In the genomic region with DNA sequence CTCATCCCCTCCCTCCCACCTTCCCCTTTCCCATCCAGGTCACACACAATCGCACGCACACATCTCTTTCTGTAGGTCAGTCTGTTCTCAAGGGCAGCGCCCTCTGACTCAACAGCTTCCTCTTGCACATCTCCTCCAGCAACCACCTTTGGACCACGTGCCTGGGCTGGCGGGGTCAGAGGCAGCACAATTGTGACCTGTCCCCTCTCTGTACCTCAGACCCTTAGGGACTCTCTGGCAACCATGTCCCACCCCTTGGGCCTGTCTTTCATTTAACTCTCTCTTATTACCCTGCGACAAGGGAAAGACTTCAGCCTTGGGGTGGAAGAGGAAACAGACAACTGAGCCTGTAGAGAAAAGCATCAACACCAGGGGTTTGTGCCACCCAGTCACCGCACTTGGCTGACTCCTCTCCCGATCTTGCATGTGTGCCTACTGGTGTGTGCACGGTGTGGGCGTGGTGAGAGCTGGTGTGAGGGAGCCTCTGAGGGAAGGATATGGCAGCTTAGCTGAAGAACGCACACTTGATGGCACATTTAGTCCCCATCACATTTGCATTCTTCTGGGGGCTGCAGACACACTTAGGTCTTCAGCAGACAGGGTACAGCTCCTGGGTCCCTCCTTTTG, we compare ENCODE assay signal across 12 mouse cellular contexts. TPM values are rescaled to one million over a fixed set of nuclear protein-coding genes. Genes with fewer than 3 reads are reported as not detected.
DNase-seq lines count a peak whose midpoint lies in the region; ATAC-seq lines count a peak whose summit lies in the region.
"Had no signal": no experiment of that assay in that cellular context is flagged by ENCODE, and none has a peak within 500 bp of the region (broad histone marks: within the 10 kb centered on the region; RNA-seq: fewer than 3 reads in every experiment).

No protein-coding gene starts in this region.

- H3K9ac ChIP-seq in forebrain, embryonic 12.5 days = no peak overlapping the region
- no peak overlapping the region for H3K9ac ChIP-seq in hindbrain, embryonic 12.5 days
- H3K9ac ChIP-seq: embryonic facial prominence, embryonic 12.5 days; lung, embryonic 15.5 days had no signal

- no peak overlapping the region for H3K4me3 ChIP-seq in forebrain, embryonic 12.5 days (replicated peaks)
- H3K4me3 ChIP-seq in hindbrain, embryonic 12.5 days = no peak overlapping the region
- H3K4me3 ChIP-seq: embryonic facial prominence, embryonic 12.5 days; lung, embryonic 15.5 days had no signal

- peak; percentile 24 for ATAC-seq in CD4-positive, CD25-positive, alpha-beta regulatory T cell, adult 4 months
- ATAC-seq in megakaryocyte, adult 5-6 weeks (ENCODE audit: poor library complexity, severe bottlenecking) = peak; percentile 63
- no peak for ATAC-seq in forebrain, embryonic 12.5 days (ENCODE audit: low FRiP score)
- no peak for ATAC-seq in hindbrain, embryonic 12.5 days (ENCODE audit: low FRiP score)
- ATAC-seq: intestine, embryonic 16.5 days had no signal

- H3K4me2 ChIP-seq in forebrain, embryonic 12.5 days = no peak overlapping the region
- no peak overlapping the region for H3K4me2 ChIP-seq in hindbrain, embryonic 12.5 days (replicated peaks)
- H3K4me2 ChIP-seq: embryonic facial prominence, embryonic 12.5 days; lung, embryonic 15.5 days had no signal

- H3K4me1 ChIP-seq in forebrain, embryonic 12.5 days = no peaks in the 10 kb centered on the region
- peaks cover 7% of the 10 kb centered on the region; the same call in 1 of the 2 replicates for H3K4me1 ChIP-seq in hindbrain, embryonic 12.5 days
- H3K4me1 ChIP-seq: embryonic facial prominence, embryonic 12.5 days; lung, embryonic 15.5 days had no signal

- H3K9me3 ChIP-seq in forebrain, embryonic 12.5 days = no peaks in the 10 kb centered on the region
- H3K9me3 ChIP-seq in hindbrain, embryonic 12.5 days (replicated peaks) = no peaks in the 10 kb centered on the region
- H3K9me3 ChIP-seq: embryonic facial prominence, embryonic 12.5 days; lung, embryonic 15.5 days had no signal

- peak; percentile 43 for DNase-seq in brain, adult 2 months (ENCODE audit: low read depth, low spot score)
- peak; percentile 70 to 85 for DNase-seq in spleen, postnatal 4 days (ENCODE audit: low spot score in 2 of 2)
- DNase-seq in urinary bladder, postnatal 36 days (ENCODE audit: low spot score in 2 of 2) = no peak
- DNase-seq in testis, postnatal 10 days (ENCODE audit: low spot score) = no peak

- WGBS in forebrain, embryonic 12.5 days = 84% methylated on average over 11 of the region's 11 CpGs
- 86% methylated on average over 11 of the region's 11 CpGs for WGBS in hindbrain, embryonic 12.5 days

- H3K36me3 ChIP-seq in forebrain, embryonic 12.5 days (replicated peaks) = no peaks in the 10 kb centered on the region
- no peaks in the 10 kb centered on the region for H3K36me3 ChIP-seq in hindbrain, embryonic 12.5 days
- H3K36me3 ChIP-seq: embryonic facial prominence, embryonic 12.5 days; lung, embryonic 15.5 days had no signal

- H3K27ac ChIP-seq in forebrain, embryonic 12.5 days = no peak overlapping the region
- H3K27ac ChIP-seq in hindbrain, embryonic 12.5 days = no peak overlapping the region
- H3K27ac ChIP-seq: embryonic facial prominence, embryonic 12.5 days; lung, embryonic 15.5 days had no signal

- H3K27me3 ChIP-seq in forebrain, embryonic 12.5 days = no peaks in the 10 kb centered on the region; the same call in 1 of the 2 replicates
- no peaks in the 10 kb centered on the region for H3K27me3 ChIP-seq in hindbrain, embryonic 12.5 days
- H3K27me3 ChIP-seq: embryonic facial prominence, embryonic 12.5 days; lung, embryonic 15.5 days had no signal

RNA-seq across cellular contexts. Expression of a gene that starts 2.7 kb away (rescaled TPM):
- 100 to 1,000 TPM; 101 to 103 TPM for polyA plus RNA-seq in CD4-positive, CD25-positive, alpha-beta regulatory T cell, adult 4 months (2017; shearing (Covaris generic))
- 74.6 and 82.8 TPM in 2 replicates for total RNA-seq in megakaryocyte, adult 5-6 weeks (2015)
- 241 and 246 TPM in 2 replicates for total RNA-seq in megakaryocyte, adult 5-6 weeks (2017)
- polyA plus RNA-seq in forebrain, embryonic 12.5 days (2016; fragmentation: Nextera tagmentation; extraction: Ambion mirVana) = 0.23 TPM in 1 of 2 replicates, not detected in the other
- not detected in 2 replicates for polyA plus RNA-seq in hindbrain, embryonic 12.5 days (2016; fragmentation: Nextera tagmentation; extraction: Ambion mirVana)
- polyA plus RNA-seq: embryonic facial prominence, embryonic 12.5 days; neural tube, embryonic 14.5 days had no signal

RNA-seq across cellular contexts. Expression of a gene that starts 12.9 kb away (rescaled TPM):
- 10 to 100 TPM in 1 of 2 experiments, 1 to 10 TPM in 1; 7.5 to 15.2 TPM for polyA plus RNA-seq in CD4-positive, CD25-positive, alpha-beta regulatory T cell, adult 4 months (2017; shearing (Covaris generic))
- 2.0 and 3.3 TPM in 2 replicates for total RNA-seq in megakaryocyte, adult 5-6 weeks (2015)
- total RNA-seq in megakaryocyte, adult 5-6 weeks (2017) = 1.1 and 2.8 TPM in 2 replicates
- polyA plus RNA-seq in forebrain, embryonic 12.5 days (2016; fragmentation: Nextera tagmentation; extraction: Ambion mirVana) = 2.0 and 2.4 TPM in 2 replicates
- 0.80 and 1.9 TPM in 2 replicates for polyA plus RNA-seq in hindbrain, embryonic 12.5 days (2016; fragmentation: Nextera tagmentation; extraction: Ambion mirVana)
- polyA plus RNA-seq: neural tube, embryonic 14.5 days had no signal

RNA-seq across cellular contexts. Expression of a gene that starts 43.8 kb away (rescaled TPM):
- 100 to 1,000 TPM; 274 to 321 TPM for polyA plus RNA-seq in CD4-positive, CD25-positive, alpha-beta regulatory T cell, adult 4 months (2017; shearing (Covaris generic))
- total RNA-seq in megakaryocyte, adult 5-6 weeks (2015) = 65.9 and 71.1 TPM in 2 replicates
- total RNA-seq in megakaryocyte, adult 5-6 weeks (2017) = 46.6 and 49.2 TPM in 2 replicates
- 0.88 and 0.91 TPM in 2 replicates for polyA plus RNA-seq in forebrain, embryonic 12.5 days (2016; fragmentation: Nextera tagmentation; extraction: Ambion mirVana)
- polyA plus RNA-seq in hindbrain, embryonic 12.5 days (2016; fragmentation: Nextera tagmentation; extraction: Ambion mirVana) = 1.0 and 1.2 TPM in 2 replicates

RNA-seq across cellular contexts. Expression of a gene that starts 47.8 kb away (rescaled TPM):
- polyA plus RNA-seq in CD4-positive, CD25-positive, alpha-beta regulatory T cell, adult 4 months (2017; shearing (Covaris generic)) = under 1 TPM in 1 of 2 experiments, not detected in 1; 0.81 TPM
- 0.96 TPM in 1 of 2 replicates, not detected in the other for total RNA-seq in megakaryocyte, adult 5-6 weeks (2015)
- total RNA-seq in megakaryocyte, adult 5-6 weeks (2017) = not detected in 2 replicates
- polyA plus RNA-seq in forebrain, embryonic 12.5 days (2016; fragmentation: Nextera tagmentation; extraction: Ambion mirVana) = not detected in 2 replicates
- polyA plus RNA-seq in hindbrain, embryonic 12.5 days (2016; fragmentation: Nextera tagmentation; extraction: Ambion mirVana) = not detected in 2 replicates
- polyA plus RNA-seq: embryonic facial prominence, embryonic 12.5 days; lung, embryonic 15.5 days; neural tube, embryonic 14.5 days had no signal

Comparison
In these comparisons a context has a peak if more than half of its experiments do, and no peak if none do; other contexts are left out.
1. ATAC-seq: peak in CD4-positive, CD25-positive, alpha-beta regulatory T cell, adult 4 months (single experiment) and megakaryocyte, adult 5-6 weeks (single experiment); none in forebrain, embryonic 12.5 days (single experiment) and hindbrain, embryonic 12.5 days (single experiment).
2. DNase-seq: peak in brain, adult 2 months (single experiment) and spleen, postnatal 4 days (2 of 2); none in urinary bladder, postnatal 36 days (0 of 2) and testis, postnatal 10 days (single experiment).
3. RNA of a gene that starts 2.7 kb away (polyA plus RNA-seq): 101 to 103 TPM in CD4-positive, CD25-positive, alpha-beta regulatory T cell, adult 4 months; 0.23 TPM in forebrain, embryonic 12.5 days and not detected in hindbrain, embryonic 12.5 days; every median in the first group is over 10 times any median in the second.
4. RNA of a gene that starts 43.8 kb away (polyA plus RNA-seq): 274 to 321 TPM in CD4-positive, CD25-positive, alpha-beta regulatory T cell, adult 4 months; 1.0 to 1.2 TPM in hindbrain, embryonic 12.5 days and 0.88 to 0.91 TPM in forebrain, embryonic 12.5 days; every median in the first group is over 100 times any median in the second.